Mouse (Mus musculus) forebrain, embryonic 11.5 days (tissue): ENCODE data around the gene Vinac1. TPM values are rescaled to one million over a fixed set of nuclear protein-coding genes. Genes with fewer than 3 reads are reported as not detected.

Experiments
- ATAC-seq: fragments of 200-750 bp; cut with Nextera tagmentation; replicated peaks from 2 replicates; pipeline ENCODE4 v1.8.0; 2017; ENCODE audit warnings: moderate TSS enrichment; ENCODE audit not compliant: low FRiP score
- DNase-seq: peaks from one replicate; pipeline ENCODE4 v3.0.0-alpha.2; 2017; ENCODE audit warnings: low spot score
- H3K27ac ChIP-seq: fragments of 300-500 bp; sonication (generic); 2 replicates; pipeline ENCODE4 v1.5.1; 2014; ENCODE audit warnings: low read depth, low read length
- H3K27me3 ChIP-seq: fragments of 300-500 bp; sonication (generic); 2 replicates; pipeline ENCODE4 v1.6.1; 2014; ENCODE audit warnings: mild to moderate bottlenecking, low read length, mixed read lengths; ENCODE audit not compliant: control insufficient read depth, insufficient read depth
- H3K36me3 ChIP-seq: fragments of 300-500 bp; sonication (generic); 2 replicates; pipeline ENCODE4 v1.6.1; 2014; ENCODE audit warnings: mild to moderate bottlenecking, low read length, moderate library complexity, mixed read lengths; ENCODE audit not compliant: control insufficient read depth, insufficient read depth
- H3K4me1 ChIP-seq: fragments of 300-500 bp; sonication (generic); replicated peaks from 2 replicates; pipeline ENCODE4 v1.6.1; 2014; ENCODE audit warnings: low read length, mixed read lengths; ENCODE audit not compliant: control insufficient read depth, insufficient read depth
- H3K4me2 ChIP-seq: fragments of 300-500 bp; sonication (generic); 2 replicates; pipeline ENCODE4 v1.6.1; 2014; ENCODE audit warnings: low read depth, mild to moderate bottlenecking, low read length, moderate library complexity, mixed read lengths; ENCODE audit not compliant: severe bottlenecking
- H3K4me3 ChIP-seq: fragments of 300-500 bp; sonication (generic); 2 replicates; pipeline ENCODE4 v1.5.1; 2014; ENCODE audit warnings: low read depth, low read length
- H3K9ac ChIP-seq: fragments of 300-500 bp; sonication (generic); 2 replicates; pipeline ENCODE4 v1.6.1; 2014; ENCODE audit warnings: low read length
- H3K9me3 ChIP-seq: fragments of 300-500 bp; sonication (generic); 2 replicates; pipeline ENCODE4 v1.6.1; 2016; ENCODE audit warnings: low read length, mixed read lengths; ENCODE audit not compliant: control insufficient read depth
- WGBS: fragments of 180-500 bp; shearing (Covaris S2); extraction: QIAGEN DNeasy Blood & Tissue Kit; methylation state at CpG from one replicate; pipeline ENCODE4 v1.1.7; 2014; 5-methylcytosine and 5-hydroxymethylcytosine counted together
- polyA plus RNA-seq: library from polyadenylated mRNA; unstranded; fragments of >200 nt; fragmentation: Nextera tagmentation; extraction: Ambion mirVana; gene quantifications from 2 replicates; pipeline ENCODE4 v1.2.1, GENCODE M21; 2014

Vinac1 gene
- polyA plus RNA-seq, 1 experiment from 2014 or later: 0.08 TPM

GRCm38 (mm10) chr2:129055741-129056140, 7.8 kb upstream of the Vinac1 start:
- no peak for DNase-seq
- Histone ChIP-seq H3K36me3 (no peaks in the 10 kb centered on the region), H3K4me1 (no peaks in the 10 kb centered on the region), H3K9me3 (peaks cover 4% of the 10 kb centered on the region), H3K9ac (no peak overlapping the region), H3K4me3 (no peak overlapping the region), H3K4me2 (no peak overlapping the region), H3K27me3 (no peaks in the 10 kb centered on the region), H3K27ac (no peak overlapping the region)
- no peak for ATAC-seq
- WGBS: 91% methylated on average over 6 of the region's 6 CpGs

- DNase-seq (no peak), ATAC-seq (no peak)
- H3K9me3 ChIP-seq: peaks cover 4% of the 10 kb centered on the region; the same call in 1 of the 2 replicates
- H3K27me3 ChIP-seq: no peaks in the 10 kb centered on the region
- H3K4me1 ChIP-seq: no peaks in the 10 kb centered on the region
- H3K36me3 ChIP-seq: no peaks in the 10 kb centered on the region
- WGBS: 82% methylated on average over 4 of the region's 4 CpGs
- no peak overlapping the region for H3K9ac ChIP-seq
- H3K4me2 ChIP-seq: no peak overlapping the region
- H3K27ac ChIP-seq: no peak overlapping the region
- no peak overlapping the region for H3K4me3 ChIP-seq
These were observed 4.5 kb upstream of the Vinac1 start for GRCm38 (mm10) chr2:129052451-129052983.

- no peak overlapping the region for H3K4me2 ChIP-seq
- H3K9me3 ChIP-seq: no peaks in the 10 kb centered on the region
- no peak for DNase-seq
- no peaks in the 10 kb centered on the region for H3K36me3 ChIP-seq
- no peaks in the 10 kb centered on the region for H3K27me3 ChIP-seq
- ATAC-seq: no peak
- no peak overlapping the region for H3K9ac ChIP-seq
- H3K27ac ChIP-seq: no peak overlapping the region
- H3K4me3 ChIP-seq: no peak overlapping the region
- no peaks in the 10 kb centered on the region for H3K4me1 ChIP-seq
- WGBS: 87% methylated on average over 4 of the region's 4 CpGs
These were observed 1.2 kb downstream of the Vinac1 start for GRCm38 (mm10) chr2:129046846-129047196.

- H3K9ac ChIP-seq: no peak overlapping the region
- no peak overlapping the region for H3K4me2 ChIP-seq
- H3K4me1 ChIP-seq: no peaks in the 10 kb centered on the region
- no peak overlapping the region for H3K4me3 ChIP-seq
- H3K27ac ChIP-seq: no peak overlapping the region
- no peaks in the 10 kb centered on the region for H3K9me3 ChIP-seq
- DNase-seq (no peak), ATAC-seq (no peak)
- 80% methylated on average over 6 of the region's 6 CpGs for WGBS
- H3K27me3 ChIP-seq: no peaks in the 10 kb centered on the region
- no peaks in the 10 kb centered on the region for H3K36me3 ChIP-seq
These were observed 1.7 kb downstream of the Vinac1 start for GRCm38 (mm10) chr2:129046172-129046845.

GRCm38 (mm10) chr2:129040567-129040966, 7.4 kb downstream of the Vinac1 start:
- H3K9ac ChIP-seq: no peak overlapping the region
- H3K4me3 ChIP-seq: no peak overlapping the region
- peaks cover 21% of the 10 kb centered on the region for H3K27me3 ChIP-seq
- H3K4me1 ChIP-seq: peaks cover 7% of the 10 kb centered on the region; the same call in 1 of the 2 replicates
- WGBS: 41% methylated on average over 6 of the region's 6 CpGs
- DNase-seq (no peak), ATAC-seq (no peak)
- H3K36me3 ChIP-seq: no peaks in the 10 kb centered on the region
- no peak overlapping the region for H3K4me2 ChIP-seq
- H3K9me3 ChIP-seq: no peaks in the 10 kb centered on the region
- H3K27ac ChIP-seq: no peak overlapping the region

- ATAC-seq: peak; percentile 42; the same call in 1 of the 2 replicates
- Histone ChIP-seq H3K9me3 (no peaks in the 10 kb centered on the region), H3K27me3 (peaks cover 21% of the 10 kb centered on the region), H3K27ac (no peak overlapping the region), H3K4me3 (peak overlapping the region; percentile 36), H3K9ac (peak overlapping the region; percentile 49), H3K4me2 (peak overlapping the region; percentile 84), H3K36me3 (no peaks in the 10 kb centered on the region), H3K4me1 (peaks cover 7% of the 10 kb centered on the region; the same call in 1 of the 2 replicates)
- DNase-seq: peak; percentile 75
- 2% methylated on average over 62 of the region's 62 CpGs for WGBS
These were observed 8.9 kb downstream of the Vinac1 start for GRCm38 (mm10) chr2:129038937-129039631.

GRCm38 (mm10) chr2:129038426-129038936, 9.5 kb downstream of the Vinac1 start:
- H3K9ac ChIP-seq: peak overlapping the region; percentile 49
- peaks cover 21% of the 10 kb centered on the region for H3K27me3 ChIP-seq
- WGBS: 42% methylated on average over 15 of the region's 15 CpGs
- no peak for ATAC-seq
- H3K9me3 ChIP-seq: no peaks in the 10 kb centered on the region
- H3K4me3 ChIP-seq: peak overlapping the region; percentile 36
- peak overlapping the region; percentile 84 for H3K4me2 ChIP-seq
- no peak for DNase-seq
- H3K27ac ChIP-seq: no peak overlapping the region
- H3K36me3 ChIP-seq: no peaks in the 10 kb centered on the region
- peaks cover 7% of the 10 kb centered on the region; the same call in 1 of the 2 replicates for H3K4me1 ChIP-seq

- H3K4me2 ChIP-seq: no peak overlapping the region
- no peak for ATAC-seq
- no peak overlapping the region for H3K27ac ChIP-seq
- H3K9ac ChIP-seq: no peak overlapping the region
- peaks cover 7% of the 10 kb centered on the region; the same call in 1 of the 2 replicates for H3K4me1 ChIP-seq
- no peak for DNase-seq
- H3K36me3 ChIP-seq: no peaks in the 10 kb centered on the region
- 88% methylated on average over 5 of the region's 5 CpGs for WGBS
- no peak overlapping the region for H3K4me3 ChIP-seq
- H3K27me3 ChIP-seq: peaks cover 21% of the 10 kb centered on the region
- no peaks in the 10 kb centered on the region for H3K9me3 ChIP-seq
These were observed 12.6 kb downstream of the Vinac1 start for GRCm38 (mm10) chr2:129035381-129035780.
